Mouse (Mus musculus): ENCODE measurements around the gene Trim17.

The Trim17 gene

DNA sequence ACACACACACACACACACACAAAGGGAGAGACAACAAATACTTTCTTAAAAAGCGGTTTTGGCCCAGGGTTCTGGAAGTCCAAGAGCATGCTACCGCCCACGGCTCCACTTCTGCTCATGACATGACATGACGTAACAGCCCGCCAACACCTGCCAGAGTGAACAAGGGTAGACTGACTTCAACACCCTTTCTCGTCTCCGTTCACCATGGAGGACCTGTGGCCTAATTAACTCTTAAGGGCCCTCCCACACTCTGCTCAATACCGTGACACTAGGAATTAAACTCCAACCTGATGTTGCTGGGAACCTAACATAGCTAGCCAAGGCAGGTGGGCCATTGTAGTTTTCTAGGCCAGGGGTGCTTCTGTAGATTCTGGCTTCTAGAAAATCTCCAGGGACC lies 14.5 kb downstream of the Trim17 start:
- DNase-seq (ENCODE audit: low spot score): no peak

DNA sequence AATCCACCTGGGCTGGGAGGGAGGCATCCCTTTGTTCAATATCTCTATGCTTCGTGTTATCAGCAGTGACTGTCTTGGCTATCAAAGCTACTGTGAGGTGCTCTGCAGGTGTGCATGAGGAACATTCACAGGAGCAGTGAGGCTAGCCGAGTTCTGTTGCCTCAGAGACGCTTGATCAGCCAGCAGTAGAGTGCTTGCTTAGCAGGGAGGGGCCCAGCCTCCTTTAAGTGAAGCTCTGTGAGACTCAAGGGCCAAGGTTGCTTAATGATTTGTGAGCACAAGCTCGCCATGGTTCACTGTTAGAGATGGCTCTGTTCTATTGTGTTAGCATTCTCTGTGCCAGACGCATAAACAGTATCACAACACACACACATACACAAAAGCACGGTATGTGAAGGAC lies 15.2 kb downstream of the Trim17 start:
- DNase-seq (ENCODE audit: low spot score): no peak

DNA sequence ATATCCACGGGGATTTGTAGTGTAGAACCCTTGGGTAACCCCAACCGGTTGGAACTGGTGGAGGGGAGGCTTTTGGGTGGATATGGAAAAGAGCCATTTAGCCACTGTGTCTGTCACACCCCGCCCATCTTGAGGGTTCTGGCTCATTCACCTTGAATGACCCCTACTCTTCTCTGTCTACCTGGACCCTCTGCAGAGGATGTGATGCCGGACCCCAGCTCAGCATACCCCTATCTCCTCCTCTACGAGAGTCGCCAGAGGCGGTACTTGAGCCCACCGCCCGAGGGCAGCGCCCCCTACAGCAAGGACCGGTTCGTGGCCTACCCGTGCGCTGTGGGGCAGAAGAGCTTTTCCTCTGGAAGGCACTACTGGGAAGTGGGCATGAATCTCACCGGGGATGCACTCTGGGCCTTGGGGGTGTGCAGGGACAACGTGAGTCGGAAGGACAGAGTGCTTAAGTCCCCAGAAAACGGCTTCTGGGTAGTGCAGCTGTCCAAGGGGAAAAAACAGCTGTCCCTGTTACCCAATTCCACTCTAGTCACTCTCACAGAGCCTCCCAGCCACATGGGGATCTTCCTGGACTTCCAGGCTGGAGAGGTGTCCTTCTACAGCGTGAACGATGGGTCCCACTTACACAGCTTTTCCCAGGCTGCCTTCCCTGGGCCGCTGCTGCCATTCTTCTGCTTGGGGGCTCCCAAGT lies 16.5 kb downstream of the Trim17 start:
- no peak for DNase-seq (ENCODE audit: low spot score)

DNA sequence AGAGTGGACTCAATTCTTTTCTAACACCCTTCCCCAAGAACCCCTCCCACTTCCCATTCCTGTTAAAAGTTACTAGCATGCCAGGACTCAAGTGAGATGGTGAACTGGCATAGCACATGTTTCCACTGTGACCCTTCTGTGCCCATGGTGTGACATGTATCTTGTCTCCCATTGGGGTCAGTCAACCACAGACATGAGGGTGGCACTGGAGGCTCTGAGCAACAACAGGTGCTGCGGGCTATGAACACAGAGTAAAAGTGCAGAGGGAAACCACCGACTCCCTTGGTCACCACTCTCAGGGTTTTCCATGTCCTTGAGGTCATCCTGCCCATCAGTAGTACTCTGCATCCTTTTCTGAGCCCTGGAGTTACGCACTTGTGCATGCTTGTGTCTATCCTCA lies 17.3 kb downstream of the Trim17 start:
- DNase-seq (ENCODE audit: low spot score): no peak

DNA sequence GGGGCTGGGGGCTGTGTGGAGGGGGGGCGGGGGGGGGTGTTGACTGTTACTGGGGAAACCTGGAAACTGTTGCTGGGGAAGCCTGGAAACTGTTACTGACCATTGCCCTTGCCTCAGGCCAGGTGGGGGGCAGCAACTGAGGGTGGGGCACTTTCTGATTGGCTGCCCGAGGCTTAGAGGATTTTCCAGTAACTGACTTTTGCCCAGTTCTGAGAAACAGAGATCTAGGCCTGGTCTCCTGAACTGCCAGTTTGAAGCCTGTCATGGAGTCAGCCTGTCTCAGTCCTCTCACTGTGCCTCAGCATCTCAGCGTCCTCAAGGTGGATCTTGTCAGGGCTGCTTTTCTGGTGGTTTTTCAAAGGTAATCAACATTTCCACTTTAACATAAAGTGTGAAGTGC lies 19.9 kb downstream of the Trim17 start:
- DNase-seq (ENCODE audit: low spot score): no peak

DNA sequence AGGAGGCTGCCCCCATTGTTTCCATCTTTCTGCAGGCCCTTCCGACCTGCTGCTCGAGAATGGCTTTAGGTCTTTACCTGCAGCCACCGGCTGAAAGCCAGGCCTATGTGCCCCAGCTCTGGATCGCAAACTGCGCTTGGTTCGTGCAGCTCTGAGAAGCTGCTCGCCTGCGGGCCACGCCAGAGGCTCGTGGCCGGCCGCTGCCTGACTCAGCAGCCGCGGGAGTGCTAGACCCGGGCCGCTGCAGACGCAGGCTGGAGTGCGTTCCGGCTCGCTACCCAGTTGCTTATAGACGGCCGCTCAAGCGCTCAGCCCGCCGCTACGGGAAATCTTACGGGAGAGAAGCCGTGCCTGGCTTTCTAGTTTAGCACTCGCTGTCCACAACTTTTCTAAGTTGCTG lies 22.7 kb downstream of the Trim17 start:
- DNase-seq (ENCODE audit: low spot score): no peak

DNA sequence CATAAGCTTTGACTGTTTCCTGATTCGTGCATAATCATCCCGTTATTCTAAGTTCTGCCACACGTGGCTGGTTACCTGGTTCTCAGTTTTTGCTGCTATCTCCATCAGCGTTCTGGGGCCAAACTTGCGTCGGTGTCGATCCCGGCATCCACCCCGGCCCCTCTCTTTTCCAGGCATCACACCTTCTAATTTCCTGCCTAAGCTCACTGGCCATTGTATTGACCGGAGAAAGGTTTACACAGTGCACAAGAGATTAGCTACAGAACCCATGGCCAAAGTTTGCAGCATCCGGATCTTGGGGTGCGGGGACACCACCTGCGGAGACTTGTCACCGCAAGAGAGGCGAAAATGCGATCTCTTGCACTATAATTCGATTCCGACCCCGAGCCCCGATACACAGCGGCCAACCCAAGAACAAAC lies 23.1 kb downstream of the Trim17 start:
- DNase-seq (ENCODE audit: low spot score): no peak

DNA sequence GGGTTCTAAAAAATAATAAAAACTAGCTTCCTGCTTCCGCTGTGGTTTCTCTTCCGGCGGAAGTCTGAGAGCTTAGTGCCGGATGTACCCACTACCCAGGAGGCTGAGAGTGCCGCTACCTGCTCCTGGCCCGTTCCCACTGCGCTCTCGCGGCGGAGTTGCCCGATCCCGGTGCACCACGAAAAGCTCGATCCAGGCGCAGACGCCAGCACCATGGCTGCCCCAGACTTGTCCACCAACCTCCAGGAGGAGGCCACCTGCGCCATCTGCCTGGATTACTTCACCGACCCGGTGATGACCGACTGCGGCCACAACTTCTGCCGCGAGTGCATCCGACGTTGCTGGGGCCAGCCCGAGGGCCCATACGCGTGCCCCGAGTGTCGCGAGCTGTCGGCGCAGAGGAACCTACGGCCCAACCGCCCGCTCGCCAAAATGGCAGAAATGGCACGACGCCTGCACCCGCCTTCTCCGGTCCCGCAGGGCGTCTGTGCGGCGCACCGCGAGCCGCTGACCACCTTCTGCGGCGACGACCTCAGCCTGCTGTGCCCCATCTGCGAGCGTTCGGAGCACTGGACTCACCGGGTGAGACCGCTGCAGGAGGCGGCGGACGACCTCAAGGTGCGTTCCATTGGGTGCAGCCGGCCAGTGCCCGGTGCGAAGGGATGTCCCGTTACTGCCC lies 23.7 kb downstream of the Trim17 start, which contains the start of gene Trim11:
TSS of gene Trim11 (plus strand) at position 67 of the 679 bp plus-strand sequence.
- peak; percentile 40 for DNase-seq (ENCODE audit: low spot score)

DNA sequence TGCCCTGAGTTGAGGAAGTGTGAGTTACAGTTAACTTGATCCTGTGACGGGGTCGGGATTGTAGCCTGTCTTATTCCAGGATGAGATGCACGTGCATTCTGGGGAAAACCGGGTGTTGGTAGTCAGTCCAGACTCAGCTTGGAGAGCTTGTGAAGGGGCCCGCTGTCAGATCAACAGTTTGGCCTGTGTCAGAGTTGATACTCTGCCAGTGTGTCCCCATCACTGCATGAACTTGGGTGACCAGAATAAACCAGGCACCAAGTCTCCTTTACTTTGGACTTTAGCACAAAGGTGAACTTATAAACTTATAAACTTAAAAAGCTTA lies 24.2 kb downstream of the Trim17 start:
- no peak for DNase-seq (ENCODE audit: low spot score)

DNA sequence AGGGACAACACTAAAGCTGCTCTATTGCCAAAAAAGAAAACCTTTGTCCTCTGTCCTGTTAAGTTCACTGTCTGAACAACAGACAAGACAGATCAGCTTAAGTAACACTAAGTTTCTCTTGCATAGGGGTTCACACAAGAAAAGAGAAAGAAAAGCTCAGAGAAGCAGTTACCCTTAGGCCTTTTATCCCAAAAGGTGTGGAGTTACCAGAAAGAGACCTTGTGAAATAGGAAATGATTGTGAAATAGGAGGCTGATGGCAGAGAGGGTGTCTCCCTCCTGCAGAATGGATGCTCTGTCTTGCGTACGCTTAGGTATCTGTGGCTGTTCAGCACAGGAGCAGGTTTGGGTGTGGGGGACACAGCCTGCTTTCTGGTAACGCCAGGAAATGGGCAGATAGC lies 24.7 kb downstream of the Trim17 start:
- DNase-seq (ENCODE audit: low spot score): no peak

DNA sequence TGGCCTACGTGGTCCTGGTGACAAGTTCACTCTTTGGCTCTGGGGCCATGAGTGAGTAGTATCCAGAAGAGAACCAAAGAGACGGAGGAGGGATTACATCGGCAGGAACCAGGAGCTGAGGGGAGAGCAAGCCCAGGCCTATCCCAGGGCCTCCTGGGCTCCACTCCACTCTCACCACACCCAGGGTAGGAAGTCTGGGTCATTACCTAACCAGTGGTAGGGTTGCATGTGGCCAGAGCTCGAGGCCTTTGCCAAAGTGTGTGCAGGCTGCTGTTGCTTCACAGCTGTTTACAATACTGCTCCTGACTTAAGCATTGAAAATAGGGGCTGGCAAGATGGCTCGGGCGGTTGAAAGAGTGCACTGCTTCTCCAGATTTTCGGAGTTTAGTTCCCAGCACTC lies 25.2 kb downstream of the Trim17 start:
- no peak for DNase-seq (ENCODE audit: low spot score)

DNA sequence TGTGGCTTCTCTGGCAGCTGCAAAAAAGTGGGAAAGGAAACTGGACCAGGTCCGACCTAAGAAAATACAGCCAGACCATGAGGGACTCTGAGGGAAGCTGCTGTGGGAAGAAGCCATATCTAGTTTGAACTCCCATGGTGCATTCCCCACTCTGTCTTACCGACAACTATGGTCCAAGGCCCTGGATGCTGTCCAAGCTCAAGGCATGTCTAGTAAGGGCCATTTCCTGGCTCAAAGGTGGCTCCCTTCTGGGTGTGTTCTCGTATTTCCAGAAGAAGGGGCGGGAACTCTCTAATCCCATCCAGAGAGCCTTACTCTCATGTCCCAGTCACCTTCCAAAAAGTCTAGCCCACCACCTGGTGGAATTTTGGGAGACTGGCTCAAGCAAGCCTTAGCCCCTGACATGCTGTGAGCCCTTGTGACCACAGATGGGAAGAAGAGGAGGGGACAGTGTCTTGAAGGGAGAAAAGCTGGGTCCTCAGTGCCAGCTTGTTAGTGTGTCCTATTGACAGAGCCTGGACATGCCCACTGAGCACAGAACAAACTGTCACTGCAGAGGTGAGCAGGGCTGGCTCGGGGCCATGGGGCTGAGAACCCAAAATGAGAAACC lies 26.0 kb downstream of the Trim17 start:
- no peak for DNase-seq (ENCODE audit: low spot score)

DNA sequence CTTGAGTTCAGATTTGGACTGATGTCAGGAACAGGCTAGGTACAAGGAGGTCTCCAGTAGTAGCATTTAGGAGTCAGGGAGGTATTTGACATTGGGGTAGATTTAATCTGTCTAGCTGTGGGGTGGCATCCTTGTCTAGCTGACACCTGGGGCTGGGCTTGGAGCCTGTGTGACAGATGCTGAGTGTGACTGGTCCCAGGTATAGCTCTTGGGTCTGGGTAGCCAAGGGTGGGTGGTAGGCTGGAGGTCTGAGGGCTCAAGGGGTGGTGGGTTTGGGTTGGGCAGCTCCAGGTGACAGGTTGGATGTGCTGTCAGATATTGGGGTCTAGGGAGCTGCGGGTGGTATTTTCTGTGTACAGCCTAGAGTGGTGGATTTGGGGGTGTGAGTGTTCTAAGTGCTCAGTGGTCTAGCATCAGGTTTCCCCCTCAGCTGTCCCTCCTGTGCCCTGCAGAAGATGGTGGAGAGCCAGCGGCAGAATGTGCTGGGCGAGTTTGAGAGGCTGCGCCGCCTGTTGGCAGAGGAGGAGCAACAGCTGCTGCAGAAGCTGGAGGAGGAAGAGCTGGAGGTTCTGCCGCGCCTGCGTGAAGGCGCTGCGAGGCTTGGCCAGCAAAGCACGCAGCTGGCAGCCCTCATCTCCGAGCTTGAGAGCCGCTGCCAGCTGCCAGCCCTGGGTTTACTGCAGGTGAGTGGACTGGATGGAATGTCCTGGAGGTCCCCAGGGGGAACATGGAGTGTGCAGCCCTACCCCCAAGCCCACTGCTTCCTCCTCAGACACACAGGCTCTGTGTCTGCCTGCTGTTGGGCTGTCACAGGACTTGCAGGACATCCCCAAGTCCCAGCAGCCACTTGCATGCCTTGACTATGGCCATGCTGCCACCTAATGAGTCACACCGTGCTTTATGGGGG lies 27.3 kb downstream of the Trim17 start:
- DNase-seq (ENCODE audit: low spot score): peak; percentile 38

DNA sequence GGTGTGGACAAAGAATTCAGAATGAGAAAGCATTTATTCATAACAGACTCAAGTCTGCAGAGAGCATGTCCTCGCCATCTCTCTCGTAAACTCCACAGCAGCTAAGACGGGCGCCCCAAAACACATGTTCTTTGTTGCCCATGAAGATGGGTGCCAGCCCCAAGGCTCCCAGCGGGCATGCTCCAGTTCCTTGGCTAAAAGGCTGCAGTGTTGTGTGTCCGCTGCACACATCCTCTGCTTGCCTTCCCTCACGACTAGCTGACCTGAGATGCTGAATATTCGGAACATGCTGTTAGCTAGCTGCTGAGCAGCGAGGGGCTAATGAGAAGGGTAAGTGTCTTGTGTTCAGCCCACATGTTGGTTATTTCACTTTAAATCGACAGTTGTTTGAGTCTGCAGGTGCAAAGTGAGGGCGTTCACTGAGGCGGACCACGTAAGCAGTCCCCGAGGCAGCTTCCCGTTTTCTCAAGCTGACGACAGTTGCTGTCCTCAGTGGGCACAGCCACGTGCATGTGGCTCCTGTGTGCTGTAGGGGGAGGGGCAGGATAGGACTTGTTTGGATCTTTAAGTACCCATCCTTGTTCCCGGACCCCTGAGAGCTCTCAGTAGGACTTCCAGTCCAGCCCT lies 28.1 kb downstream of the Trim17 start:
- no peak for DNase-seq (ENCODE audit: low spot score)

DNA sequence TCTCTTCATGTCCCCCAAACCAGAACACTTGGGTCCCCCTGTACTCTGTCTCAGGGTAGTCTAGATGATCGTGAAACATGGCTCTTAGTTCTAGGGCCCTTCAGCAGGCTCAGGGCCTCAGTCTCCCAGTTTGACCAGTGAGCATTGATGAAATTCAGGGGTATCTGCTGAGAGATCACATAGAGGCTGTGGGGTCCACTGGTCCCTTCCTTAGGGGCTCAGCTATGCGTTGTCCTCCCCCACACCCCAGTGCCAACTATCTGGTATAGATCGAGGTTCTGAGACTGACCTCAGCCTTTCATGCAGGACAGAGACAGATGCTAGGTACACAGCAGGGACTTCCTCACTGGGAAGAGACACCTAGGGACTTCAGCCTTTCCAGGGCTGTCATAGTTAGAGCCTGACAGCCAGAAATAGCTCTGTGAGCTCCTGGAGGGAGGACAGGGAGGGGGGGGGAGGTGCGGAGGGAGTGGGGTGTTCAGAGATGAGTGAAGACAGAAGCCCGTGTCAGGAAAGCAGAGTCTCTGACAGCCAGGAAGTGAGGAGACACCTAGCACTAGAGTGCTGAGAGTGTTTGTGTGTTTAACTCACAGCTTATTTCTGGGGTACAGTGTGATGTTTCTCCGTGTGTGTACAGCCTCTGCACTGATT lies 29.3 kb downstream of the Trim17 start:
- no peak for DNase-seq (ENCODE audit: low spot score)

DNA sequence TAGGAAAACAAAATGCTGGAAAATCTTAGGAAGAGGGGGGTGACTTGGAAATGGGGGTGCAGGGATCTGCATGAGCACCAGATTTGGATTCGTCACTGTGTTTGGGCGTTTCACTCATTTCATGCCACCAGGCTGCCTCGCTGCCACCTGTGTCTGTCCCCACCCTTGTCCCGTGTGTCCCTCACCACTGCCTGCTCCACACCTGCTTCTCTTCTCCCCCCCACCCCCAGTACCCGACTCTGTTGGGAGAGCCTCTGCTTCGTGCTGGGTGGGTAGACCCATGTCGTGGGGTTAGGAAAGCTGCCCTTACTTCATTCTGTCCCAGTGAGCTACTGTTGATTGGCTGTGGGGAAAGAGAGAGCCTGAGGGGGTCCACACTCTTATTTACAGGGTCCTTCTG lies 30.2 kb downstream of the Trim17 start:
- no peak for DNase-seq (ENCODE audit: low spot score)

DNA sequence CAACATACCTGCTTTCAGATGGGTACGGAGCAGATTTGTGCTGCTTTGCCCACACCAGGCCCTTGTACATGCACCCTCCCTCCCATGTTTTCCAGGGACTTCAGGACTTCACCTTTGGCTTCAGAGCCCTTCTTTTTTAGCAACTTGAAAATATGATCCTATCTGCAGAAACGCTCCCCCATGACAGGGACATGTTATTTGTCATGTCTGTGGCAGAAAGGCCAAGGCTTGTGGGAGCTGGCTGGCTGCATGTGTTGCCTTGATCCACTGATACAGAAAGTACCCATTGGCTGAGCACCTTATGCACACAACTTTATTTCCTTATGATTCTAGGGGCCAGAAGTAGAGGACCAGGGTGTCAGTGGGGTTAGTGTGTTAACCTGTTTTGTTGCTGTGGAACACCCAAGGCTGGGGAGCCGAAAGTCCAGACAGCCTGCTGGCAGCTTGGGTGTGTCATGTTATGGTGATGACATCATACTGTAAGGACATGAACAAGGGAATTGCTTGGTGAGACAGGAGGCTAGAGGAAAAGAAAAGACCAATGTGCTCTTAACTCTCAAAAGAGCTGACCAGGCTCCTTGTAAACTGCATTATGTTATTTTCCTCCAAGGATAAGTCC lies 30.9 kb downstream of the Trim17 start:
- no peak for DNase-seq (ENCODE audit: low spot score)

DNA sequence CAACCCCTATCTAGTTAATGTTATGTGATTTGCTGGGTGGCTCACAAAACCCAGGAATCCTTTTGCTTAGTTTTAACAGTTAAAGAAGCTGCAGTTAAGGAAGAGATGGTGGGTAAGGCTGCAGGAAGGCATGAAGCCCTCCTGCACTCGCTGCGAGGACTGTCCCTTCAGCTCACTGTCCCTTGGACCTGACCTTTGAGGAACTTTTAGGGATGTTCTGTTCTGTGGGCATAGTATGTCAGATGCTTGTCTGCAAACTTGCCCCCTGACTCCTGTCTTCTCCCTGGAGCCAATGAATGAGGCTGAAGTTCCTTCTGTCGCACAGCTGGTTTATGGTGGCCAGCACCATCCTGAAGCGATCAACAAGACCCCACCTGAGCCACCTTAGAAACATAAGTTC lies 34.7 kb downstream of the Trim17 start:
- no peak for DNase-seq (ENCODE audit: low spot score)

DNA sequence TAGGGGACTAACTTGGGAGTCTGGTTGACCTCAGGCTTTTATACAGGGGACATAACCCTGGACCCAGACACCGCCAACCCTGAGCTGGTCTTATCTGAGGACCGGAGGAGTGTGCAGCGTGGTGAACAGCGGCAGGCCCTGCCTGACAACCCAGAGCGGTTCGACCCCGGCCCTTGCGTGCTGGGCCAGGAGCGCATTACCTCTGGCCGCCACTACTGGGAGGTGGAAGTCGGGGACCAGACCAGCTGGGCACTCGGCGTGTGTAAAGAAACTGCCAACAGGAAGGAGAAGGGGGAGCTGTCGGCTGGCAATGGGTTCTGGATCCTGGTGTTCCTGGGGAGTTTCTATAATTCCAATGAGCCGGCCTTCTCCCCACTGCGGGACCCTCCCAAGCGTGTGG lies 35.7 kb downstream of the Trim17 start:
- no peak for DNase-seq (ENCODE audit: low spot score)

DNA sequence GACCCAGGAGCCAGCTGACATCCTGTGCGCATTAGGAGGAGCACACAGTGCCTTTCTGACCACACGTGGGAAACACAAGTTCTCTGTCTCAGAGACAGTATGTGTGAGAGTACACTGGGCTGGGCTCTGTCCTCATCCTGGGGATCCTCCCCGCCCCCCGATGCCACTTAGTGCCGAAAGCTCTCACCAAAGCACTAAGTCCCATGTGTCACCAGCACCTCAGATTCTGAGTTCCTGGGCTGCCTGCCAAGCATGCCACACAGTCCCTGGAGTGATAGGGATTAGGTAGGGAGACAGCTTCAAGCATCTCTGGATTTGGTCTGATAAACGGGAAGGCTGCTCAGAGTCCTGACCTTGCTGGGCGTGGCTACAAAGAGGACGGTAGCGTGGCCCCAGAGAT lies 36.3 kb downstream of the Trim17 start:
- no peak for DNase-seq (ENCODE audit: low spot score)

DNA sequence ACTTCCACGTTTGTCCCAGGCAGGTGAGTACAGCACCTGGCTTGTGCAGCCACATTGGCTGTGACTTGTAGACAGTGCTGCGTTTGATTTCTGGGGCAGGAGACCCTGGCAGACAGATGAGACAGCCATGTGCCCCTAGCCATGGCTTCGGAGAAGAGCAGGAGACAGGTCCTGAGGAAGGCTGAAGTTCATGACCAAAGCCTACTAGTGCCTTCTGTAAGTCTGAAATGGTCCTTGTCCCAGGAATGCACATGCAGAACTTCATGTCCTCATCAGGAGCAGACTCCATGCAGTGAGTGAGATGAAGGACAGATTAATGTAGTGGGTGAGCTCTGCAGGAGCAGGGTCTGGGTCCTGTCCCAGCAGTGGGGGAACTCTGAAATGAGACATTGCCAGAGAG lies 37.4 kb downstream of the Trim17 start:
- no peak for DNase-seq (ENCODE audit: low spot score)

All from ovary, postnatal 14 days (tissue).